Mouse (Mus musculus): ENCODE results near the gene Mrpl27.
"Not testable (repeated sequence)": the region's sequence is repeated elsewhere in the genome, so short reads cannot be mapped to it uniquely, and the experiment has no call there.

Mrpl27 gene

GRCm38 (mm10) chr11:94675446-94675845, 21.9 kb downstream of the Mrpl27 start:
- DNase-seq, result peak; percentile 29 to 36

DNA sequence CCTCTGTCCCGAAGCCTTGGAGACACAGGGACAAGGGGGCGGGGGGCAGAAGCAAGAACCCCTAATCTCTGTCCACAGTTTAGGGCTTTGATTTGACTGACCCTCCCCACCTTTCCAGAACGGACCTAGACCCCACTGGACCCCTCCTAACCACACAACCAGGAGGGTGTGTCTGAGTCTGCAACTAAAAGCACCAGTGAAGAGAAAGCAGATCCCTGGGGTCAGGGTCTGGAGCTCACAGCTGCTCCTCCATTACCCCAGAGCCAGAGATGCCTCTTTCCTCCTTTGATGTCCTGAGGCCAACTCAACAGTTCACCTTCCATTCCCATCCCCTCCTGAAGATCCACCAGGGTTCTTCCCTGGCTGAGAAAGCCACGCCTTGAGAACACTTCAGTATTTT, 22.7 kb downstream of the Mrpl27 start:
- no peak for DNase-seq

DNA sequence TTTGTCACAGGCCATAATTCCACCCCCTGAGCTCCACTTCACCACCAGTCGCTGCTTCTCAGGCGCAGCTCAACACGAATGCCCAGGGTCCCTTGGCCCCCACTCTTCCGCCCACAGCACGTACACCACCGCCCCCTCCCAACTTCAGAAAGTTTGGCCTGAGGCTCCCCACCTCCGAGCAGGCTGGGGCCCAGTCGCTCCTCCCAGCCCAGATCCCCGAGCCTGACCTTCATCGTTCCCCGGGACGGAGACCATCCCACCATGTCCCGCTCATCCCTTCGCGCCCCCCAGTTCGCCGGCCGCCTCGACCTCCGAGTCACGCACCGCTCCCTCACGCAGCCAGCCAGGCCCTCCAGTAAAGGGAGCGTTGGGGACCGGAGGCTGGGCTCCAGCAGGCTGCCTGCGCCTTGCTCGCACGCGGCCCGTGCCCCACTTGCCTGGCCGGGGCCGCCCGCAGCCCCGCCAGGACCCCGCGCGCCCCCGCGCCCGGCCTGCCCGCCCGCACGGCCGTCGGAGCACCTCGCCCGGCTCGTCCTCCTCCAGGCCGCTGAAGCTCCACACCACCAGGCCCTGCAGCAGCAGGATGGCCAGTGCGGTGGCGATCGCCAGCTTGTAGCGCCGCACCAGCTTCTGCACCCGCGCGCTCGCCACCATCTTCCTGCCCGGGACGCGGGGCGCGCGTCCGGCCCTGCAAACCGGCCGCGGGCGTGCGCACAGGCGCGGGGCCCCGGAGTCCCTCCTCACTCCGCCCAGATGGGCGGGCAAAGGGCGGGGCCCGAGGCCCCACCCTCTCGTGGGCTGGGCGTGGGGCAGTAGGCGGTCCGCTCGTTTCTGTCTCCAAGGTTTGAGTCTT, 23.4 kb downstream of the Mrpl27 start, which contains the start of gene Xylt2:
TSS of gene Xylt2 (minus strand) at position 762 of the 853 bp plus-strand sequence.
- DNase-seq, result peak; percentile 93 to 94

DNA sequence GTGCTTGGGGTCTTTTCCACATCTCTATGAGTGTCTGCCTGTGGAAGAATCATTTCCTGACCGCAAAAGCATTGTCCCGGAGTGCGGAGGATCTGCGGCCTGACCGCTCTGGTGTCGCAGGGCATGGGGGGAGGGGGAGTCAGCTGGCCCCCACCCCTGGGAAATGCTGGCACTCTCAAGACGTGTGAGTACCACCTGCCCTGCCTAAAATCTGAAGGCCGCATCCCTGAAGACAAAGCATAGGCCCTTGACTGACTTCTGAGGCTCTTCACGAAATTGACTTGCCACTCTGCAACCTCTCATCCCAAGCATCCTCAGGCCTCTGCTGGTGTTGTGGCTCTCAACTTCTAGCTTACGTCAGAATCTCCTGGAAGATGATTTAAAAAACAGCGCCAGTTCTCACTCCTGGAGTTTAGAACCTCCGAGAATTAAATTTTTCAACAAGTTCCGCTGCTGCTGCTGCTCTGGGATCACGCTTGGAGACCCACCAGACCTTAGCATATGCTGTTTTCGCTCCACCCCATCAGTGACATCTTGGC, 24.1 kb downstream of the Mrpl27 start:
- DNase-seq, result no peak

DNA sequence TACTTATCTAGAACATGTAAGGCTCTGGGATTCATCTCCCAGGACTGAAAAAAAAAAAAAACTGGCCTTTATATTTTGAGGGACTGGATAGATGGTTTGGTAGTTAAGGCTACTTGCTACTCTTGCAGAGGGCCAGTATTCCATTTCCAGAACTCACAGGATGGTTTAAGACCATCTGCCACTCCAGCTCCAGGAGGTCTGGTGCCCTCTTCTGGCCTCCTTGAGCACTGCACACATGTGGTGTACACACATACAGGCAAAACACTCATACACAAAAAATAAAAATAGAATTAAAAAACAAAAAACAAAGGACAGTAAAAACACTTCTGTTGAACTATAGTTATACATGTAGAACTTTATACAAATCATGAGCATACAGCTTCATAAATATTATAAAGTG, 27.1 kb downstream of the Mrpl27 start:
- DNase-seq, result no peak

DNA sequence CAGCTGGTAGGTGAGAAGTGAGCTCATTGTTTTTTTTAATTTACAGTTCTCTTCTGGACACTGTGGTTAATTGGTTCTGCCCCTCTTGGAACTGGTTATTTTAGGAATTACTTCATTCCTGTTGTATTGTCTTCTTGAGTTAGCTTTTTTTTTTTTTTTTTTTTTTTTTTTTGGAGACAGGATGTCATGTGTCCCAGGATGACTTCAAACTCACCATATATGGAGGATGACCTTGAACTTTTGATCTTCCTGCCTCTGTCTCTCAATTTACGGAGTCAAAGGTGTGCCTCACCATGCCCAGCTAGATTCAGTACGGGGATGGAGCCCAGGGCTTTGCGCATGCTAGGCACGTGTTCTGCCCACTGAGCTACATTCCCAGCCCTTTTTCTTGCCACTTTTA, 28.1 kb downstream of the Mrpl27 start:
- DNase-seq, result no peak

DNA sequence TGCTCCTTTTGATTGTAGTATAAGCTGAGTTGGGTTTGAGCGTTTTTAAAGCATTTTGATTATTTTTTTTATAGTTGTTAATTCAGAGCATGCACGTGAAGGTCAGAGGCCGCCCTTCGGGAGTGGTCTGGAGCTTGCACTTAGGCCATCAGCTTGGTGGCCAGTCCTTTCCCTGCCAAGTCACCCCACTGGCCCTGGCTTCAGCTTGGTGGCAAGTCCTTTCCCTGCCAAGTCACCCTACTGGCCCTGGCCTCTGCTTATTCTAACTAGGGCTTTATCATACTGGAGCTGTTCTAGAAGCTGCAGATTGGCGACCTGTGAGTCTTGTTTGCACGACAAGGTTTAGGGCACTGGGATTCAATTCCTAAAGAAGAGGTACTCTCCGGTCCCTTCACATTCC, 28.9 kb downstream of the Mrpl27 start:
- no peak for DNase-seq

DNA sequence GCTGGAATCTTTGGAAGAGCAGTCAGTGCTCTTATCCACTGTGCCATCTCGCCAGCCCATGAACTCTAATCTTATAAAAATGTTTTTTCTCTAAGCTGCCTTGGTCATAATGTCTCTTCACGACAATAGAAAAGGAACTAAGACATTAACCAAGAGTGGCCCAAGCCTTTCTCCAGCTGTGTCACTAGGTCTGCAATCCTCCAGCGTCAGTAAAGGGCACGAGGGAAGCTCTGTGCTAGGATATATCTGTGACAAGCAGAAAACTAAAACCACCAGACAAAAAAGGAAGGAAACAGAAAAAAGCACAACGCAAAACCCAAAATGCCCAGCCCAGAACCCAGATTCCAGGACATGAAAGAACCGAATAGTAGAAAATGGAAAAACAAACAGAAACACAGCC, 33.6 kb downstream of the Mrpl27 start:
- no peak for DNase-seq

DNA sequence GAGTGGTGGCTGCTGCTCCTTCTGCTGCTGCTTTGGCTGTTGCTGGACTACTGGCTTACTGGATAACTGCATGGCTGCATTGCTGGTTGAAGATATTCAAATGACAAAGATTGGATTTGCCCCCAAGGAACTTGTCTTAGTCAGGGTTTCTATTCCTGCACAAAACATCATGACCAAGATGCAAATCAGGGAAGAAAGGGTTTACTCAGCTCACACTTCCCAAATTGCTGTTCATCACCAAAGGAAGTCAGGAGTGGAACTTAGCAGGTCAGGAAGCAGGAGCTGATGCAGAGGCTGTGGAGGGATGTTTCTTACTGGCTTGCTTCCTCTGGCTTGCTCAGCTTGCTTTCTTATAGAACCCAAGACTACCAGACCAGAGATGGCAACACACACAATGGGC, 38.9 kb downstream of the Mrpl27 start:
- not testable (repeated sequence) for DNase-seq

GRCm38 (mm10) chr11:94695508-94695907, 41.9 kb downstream of the Mrpl27 start:
- DNase-seq, result no peak

DNA sequence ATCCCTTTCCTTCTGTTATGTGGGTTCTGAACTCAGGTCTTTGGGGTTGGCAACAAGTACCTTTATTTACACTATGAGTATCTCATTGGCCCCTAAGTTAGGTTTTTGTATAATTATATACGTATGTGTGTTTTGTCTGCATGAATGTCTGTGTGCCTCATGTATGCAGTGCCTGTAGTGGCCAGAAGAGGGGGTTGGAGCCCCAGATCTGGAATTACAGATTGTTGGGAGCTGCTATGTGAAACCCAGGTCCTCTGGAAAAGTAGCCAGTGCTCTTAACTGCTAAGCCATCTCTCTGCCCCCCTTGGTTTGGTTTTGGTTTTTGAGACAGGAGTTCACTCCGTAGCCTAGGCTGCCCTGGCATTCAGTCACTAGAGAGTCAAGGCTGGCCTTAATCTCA, 43.6 kb downstream of the Mrpl27 start:
- no peak for DNase-seq

DNA sequence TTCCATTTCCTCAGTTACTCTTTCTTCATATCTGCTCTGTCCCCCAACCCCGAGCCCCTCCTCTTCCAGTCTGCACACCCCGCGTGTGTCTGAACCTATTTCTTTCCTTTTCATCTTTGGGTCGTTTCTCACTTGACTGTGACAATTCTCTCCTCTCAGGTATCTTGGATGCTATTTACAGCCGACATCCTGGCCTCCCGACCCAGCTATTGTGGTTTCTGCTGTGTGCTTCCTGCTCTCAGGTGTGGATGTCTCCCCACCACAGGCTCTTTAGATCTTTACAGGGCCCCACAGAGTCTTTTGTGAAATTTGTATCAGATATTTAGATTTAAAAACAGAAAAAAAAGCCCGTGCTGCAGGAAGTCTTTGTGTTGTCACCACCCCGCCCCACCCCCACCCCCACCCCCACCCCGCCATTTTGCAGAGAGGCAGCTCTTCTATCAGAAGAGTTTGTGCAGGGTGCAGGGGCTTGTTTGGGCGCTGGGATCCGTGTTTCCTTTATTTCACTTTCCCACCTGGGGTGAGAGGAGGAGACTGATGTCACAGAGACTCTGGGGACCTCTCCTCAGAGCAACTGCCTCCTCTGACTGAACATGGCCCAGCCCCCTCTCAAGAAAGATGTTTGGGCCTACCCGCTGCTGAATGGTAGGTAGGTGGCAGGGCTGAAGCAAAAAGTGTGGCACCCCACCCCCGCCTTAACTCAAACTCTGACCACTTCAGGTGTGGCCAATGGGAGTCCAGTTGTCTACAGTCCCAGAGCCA, 44.3 kb downstream of the Mrpl27 start:
- DNase-seq, result no peak

DNA sequence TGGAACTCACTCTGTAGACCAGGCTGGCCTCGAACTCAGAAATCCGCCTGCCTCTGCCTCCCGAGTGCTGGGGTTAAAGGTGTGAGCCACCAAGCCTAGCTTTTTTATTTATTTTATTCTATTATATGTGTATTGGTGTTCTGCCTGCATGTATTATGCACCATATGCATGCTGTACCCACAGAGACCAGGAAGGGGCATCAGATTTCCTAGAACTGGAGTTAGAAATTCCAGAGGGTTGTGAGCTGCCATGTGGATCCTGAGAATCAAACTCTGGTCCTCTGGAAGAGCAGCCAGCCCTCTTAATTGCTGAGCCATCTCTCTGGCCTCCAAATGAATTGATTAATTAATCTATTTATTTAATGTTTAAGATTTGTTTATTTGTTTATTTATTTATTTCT, 45.8 kb downstream of the Mrpl27 start:
- no peak for DNase-seq

GRCm38 (mm10) chr11:94701401-94702215, 48.0 kb downstream of the Mrpl27 start:
- DNase-seq, result peak; percentile 22 to 23

DNA sequence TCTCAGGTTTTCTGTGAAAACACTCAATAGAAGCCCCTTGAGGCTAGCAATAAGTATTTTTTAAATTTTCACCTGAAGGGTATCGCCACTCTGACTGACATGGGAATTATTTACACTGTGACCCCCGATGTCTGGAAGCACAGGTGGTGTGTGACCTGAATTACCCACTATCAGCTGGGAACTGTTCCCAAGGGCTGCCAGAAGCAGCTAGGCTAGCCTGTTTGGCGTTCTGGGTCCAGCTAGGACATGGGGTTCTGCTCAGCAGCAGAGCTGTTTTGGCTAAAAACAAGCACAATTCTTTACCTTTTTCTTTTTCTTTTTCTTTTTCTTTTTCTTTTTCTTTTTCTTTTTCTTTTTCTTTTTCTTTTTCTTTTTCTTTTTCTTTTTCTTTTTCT, 48.6 kb downstream of the Mrpl27 start:
- peak; percentile 20 to 22 for DNase-seq

GRCm38 (mm10) chr11:94704020-94704419, 50.5 kb downstream of the Mrpl27 start:
- no peak for DNase-seq

DNA sequence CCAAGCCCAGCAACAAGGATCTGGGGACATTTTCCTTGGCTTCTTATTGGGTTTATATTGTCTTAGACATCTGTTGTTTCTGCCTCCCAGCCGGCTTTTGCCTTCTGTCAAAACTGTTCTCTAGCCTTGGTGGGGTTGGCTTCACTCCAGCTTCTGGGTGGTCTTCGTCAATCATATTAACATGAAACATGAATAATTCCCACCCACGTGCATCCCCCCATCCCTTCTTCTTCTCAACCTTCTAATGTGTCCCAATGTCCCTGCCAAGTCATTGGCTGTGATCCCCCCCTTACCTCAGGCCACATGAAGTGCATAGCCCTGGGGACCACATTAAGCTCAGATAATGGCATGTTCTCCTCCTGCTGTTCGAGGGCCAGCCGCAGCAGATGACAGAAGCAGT, 50.9 kb downstream of the Mrpl27 start, which contains the start of gene Gm11541:
TSS of gene Gm11541 (minus strand) at position 28 of the 400 bp plus-strand sequence.
- DNase-seq, result no peak
